Mouse (Mus musculus) neural tube, embryonic 11.5 days (tissue): ENCODE measurements around the gene Ptprj. TPM values are rescaled to one million over a fixed set of nuclear protein-coding genes. Genes with fewer than 3 reads are reported as not detected.
"Not testable (repeated sequence)": the region's sequence is repeated elsewhere in the genome, so short reads cannot be mapped to it uniquely, and the experiment has no call there.

Experiments used
- ATAC-seq: fragments of 200-750 bp; cut with Nextera tagmentation; 2 replicates; pipeline ENCODE4 v1.8.0; 2017; ENCODE audit warnings: moderate number of reproducible peaks, mild to moderate bottlenecking, moderate TSS enrichment, moderate library complexity; ENCODE audit not compliant: insufficient read depth, low FRiP score, low TSS enrichment
- DNase-seq: peaks from one replicate; pipeline ENCODE4 v3.0.0-alpha.2; 2015; ENCODE audit warnings: low spot score
- H3K27ac ChIP-seq: fragments of 300-500 bp; sonication (generic); 2 replicates; pipeline ENCODE4 v1.5.1; 2014; ENCODE audit warnings: low read depth, mild to moderate bottlenecking, low read length
- H3K27me3 ChIP-seq: fragments of 300-500 bp; sonication (generic); 2 replicates; pipeline ENCODE4 v1.6.1; 2014; ENCODE audit warnings: mild to moderate bottlenecking, low read length, mixed read lengths; ENCODE audit not compliant: control insufficient read depth, insufficient read depth
- H3K36me3 ChIP-seq: fragments of 300-500 bp; sonication (generic); 2 replicates; pipeline ENCODE4 v1.6.1; 2014; ENCODE audit warnings: mild to moderate bottlenecking, low read length, moderate library complexity, mixed read lengths; ENCODE audit not compliant: control insufficient read depth, insufficient read depth
- H3K4me1 ChIP-seq: fragments of 300-500 bp; sonication (generic); 2 replicates; pipeline ENCODE4 v1.6.1; 2014; ENCODE audit warnings: low read length, mixed read lengths; ENCODE audit not compliant: control insufficient read depth, insufficient read depth
- H3K4me2 ChIP-seq: fragments of 300-500 bp; sonication (generic); 2 replicates; pipeline ENCODE4 v1.6.1; 2014; ENCODE audit warnings: low read depth, mild to moderate bottlenecking, moderate library complexity
- H3K4me3 ChIP-seq: fragments of 300-500 bp; sonication (generic); 2 replicates; pipeline ENCODE4 v1.5.1; 2014; ENCODE audit warnings: low read depth, low read length
- H3K9ac ChIP-seq: fragments of 300-500 bp; sonication (generic); 2 replicates; pipeline ENCODE4 v1.6.1; 2014; ENCODE audit warnings: mild to moderate bottlenecking, low read length
- H3K9me3 ChIP-seq: fragments of 300-500 bp; sonication (generic); 2 replicates; pipeline ENCODE4 v1.6.1; 2016; ENCODE audit warnings: low read length; ENCODE audit not compliant: control insufficient read depth
- WGBS: fragments of 180-500 bp; shearing (Covaris S2); extraction: QIAGEN DNeasy Blood & Tissue Kit; methylation state at CpG from one replicate; pipeline ENCODE4 v1.1.7; 2014; 5-methylcytosine and 5-hydroxymethylcytosine counted together
- polyA plus RNA-seq: library from polyadenylated mRNA; unstranded; fragments of >200 nt; fragmentation: Nextera tagmentation; extraction: Ambion mirVana; gene quantifications from 2 replicates; pipeline ENCODE4 v1.2.1, GENCODE M21; 2014

The Ptprj gene
- polyA plus RNA-seq, 1 experiment from 2014 or later, result 3.7 TPM

- 74% methylated on average over 8 of the region's 8 CpGs for WGBS
- Histone ChIP-seq H3K9me3 (no peaks in the 10 kb centered on the region), H3K4me3 (no peak overlapping the region), H3K27ac (no peak overlapping the region), H3K9ac (no peak overlapping the region), H3K27me3 (no peaks in the 10 kb centered on the region), H3K4me2 (no peak overlapping the region), H3K36me3 (no peaks in the 10 kb centered on the region), H3K4me1 (no peaks in the 10 kb centered on the region)
- DNase-seq (no peak), ATAC-seq (no peak)
These were observed 5.9 kb downstream of the Ptprj start for GRCm38 (mm10) chr2:90574536-90574935.

GRCm38 (mm10) chr2:90573640-90574526 is 6.6 kb downstream of the Ptprj start:
- Histone ChIP-seq H3K4me2 (no peak overlapping the region), H3K27me3 (no peaks in the 10 kb centered on the region), H3K9me3 (no peaks in the 10 kb centered on the region), H3K27ac (no peak overlapping the region), H3K9ac (no peak overlapping the region), H3K36me3 (no peaks in the 10 kb centered on the region), H3K4me1 (no peaks in the 10 kb centered on the region), H3K4me3 (no peak overlapping the region)
- WGBS, result 78% methylated on average over 17 of the region's 17 CpGs
- ATAC-seq, result no peak
- no peak for DNase-seq

- DNase-seq (no peak), ATAC-seq (no peak)
- Histone ChIP-seq H3K4me1 (no peaks in the 10 kb centered on the region), H3K4me2 (no peak overlapping the region), H3K27me3 (no peaks in the 10 kb centered on the region), H3K27ac (no peak overlapping the region), H3K9ac (no peak overlapping the region), H3K4me3 (no peak overlapping the region), H3K9me3 (no peaks in the 10 kb centered on the region), H3K36me3 (no peaks in the 10 kb centered on the region)
- 51% methylated on average over 5 of the region's 5 CpGs for WGBS
These were observed 8.3 kb downstream of the Ptprj start for GRCm38 (mm10) chr2:90572126-90572525.

GRCm38 (mm10) chr2:90571399-90571798 is 9.0 kb downstream of the Ptprj start:
- not testable (repeated sequence) for H3K27ac ChIP-seq, H3K9ac ChIP-seq, DNase-seq, H3K4me1 ChIP-seq, H3K4me2 ChIP-seq, ATAC-seq, H3K27me3 ChIP-seq, H3K4me3 ChIP-seq, H3K9me3 ChIP-seq, H3K36me3 ChIP-seq
- 93% methylated on average over 6 of the region's 6 CpGs for WGBS

DNA sequence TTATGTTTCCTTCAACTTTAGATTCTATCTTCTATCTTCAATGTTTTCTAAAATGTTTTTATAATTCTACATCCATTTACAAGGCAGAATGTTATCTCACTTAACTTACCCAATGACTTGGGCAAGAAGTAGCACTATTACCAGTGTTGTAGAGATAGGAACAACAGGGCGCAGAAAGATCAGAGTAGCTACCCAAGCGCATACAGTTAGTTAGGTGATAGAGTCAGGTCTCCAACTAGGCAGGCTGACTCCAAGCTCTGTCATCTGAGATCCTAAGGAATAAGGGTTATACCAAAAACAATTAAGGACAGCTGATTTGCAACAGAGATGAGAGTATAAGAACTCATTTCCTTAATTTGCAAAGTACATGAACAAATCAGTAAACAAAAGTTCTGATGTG is 9.6 kb downstream of the Ptprj start:
- no peak for ATAC-seq
- H3K27me3 ChIP-seq, result no peaks in the 10 kb centered on the region
- no peak overlapping the region for H3K9ac ChIP-seq
- H3K9me3 ChIP-seq, result no peaks in the 10 kb centered on the region
- DNase-seq, result no peak
- no peak overlapping the region for H3K4me2 ChIP-seq
- no peak overlapping the region for H3K4me3 ChIP-seq
- no peak overlapping the region for H3K27ac ChIP-seq
- no peaks in the 10 kb centered on the region for H3K4me1 ChIP-seq
- H3K36me3 ChIP-seq, result no peaks in the 10 kb centered on the region
- WGBS, result 95% methylated on average over 2 of the region's 2 CpGs

GRCm38 (mm10) chr2:90570216-90570615 is 10.2 kb downstream of the Ptprj start:
- Histone ChIP-seq H3K4me3 (no peak overlapping the region), H3K27ac (no peak overlapping the region), H3K4me1 (no peaks in the 10 kb centered on the region), H3K9ac (no peak overlapping the region), H3K9me3 (no peaks in the 10 kb centered on the region), H3K4me2 (no peak overlapping the region), H3K27me3 (no peaks in the 10 kb centered on the region), H3K36me3 (no peaks in the 10 kb centered on the region)
- ATAC-seq (no peak), DNase-seq (no peak)
- 93% methylated on average over 10 of the region's 10 CpGs for WGBS

DNA sequence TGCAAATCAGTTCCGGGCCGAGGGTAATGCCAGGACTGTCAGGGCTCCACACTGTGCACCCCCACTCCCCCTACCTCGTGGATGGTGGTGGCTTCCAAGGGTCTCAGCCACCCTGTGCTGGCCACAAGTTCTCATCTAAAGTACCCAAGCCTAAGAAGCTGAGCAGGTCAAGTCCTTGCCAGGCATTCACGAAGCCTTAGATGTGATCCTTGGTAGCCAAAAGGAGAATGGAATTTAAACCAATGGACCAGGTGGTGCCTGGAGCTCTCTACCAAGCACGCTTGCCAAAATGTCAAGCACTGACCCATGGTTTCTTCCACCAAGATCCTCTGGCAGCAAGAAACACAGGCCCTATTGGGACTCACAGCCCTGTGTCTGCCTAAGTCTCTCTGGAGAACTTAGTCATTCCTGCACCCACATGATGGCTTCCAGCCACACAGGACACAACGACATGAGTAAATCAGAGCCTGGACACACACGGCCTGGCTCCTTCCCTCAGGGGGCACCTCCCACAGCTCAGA is 11.4 kb downstream of the Ptprj start:
- H3K9ac ChIP-seq, result no peak overlapping the region
- no peak for DNase-seq
- H3K4me1 ChIP-seq, result no peaks in the 10 kb centered on the region
- no peaks in the 10 kb centered on the region for H3K9me3 ChIP-seq
- no peak overlapping the region for H3K4me2 ChIP-seq
- WGBS, result 86% methylated on average over 7 of the region's 7 CpGs
- no peak for ATAC-seq
- no peaks in the 10 kb centered on the region for H3K36me3 ChIP-seq
- H3K27ac ChIP-seq, result no peak overlapping the region
- no peak overlapping the region for H3K4me3 ChIP-seq
- no peaks in the 10 kb centered on the region for H3K27me3 ChIP-seq

DNA sequence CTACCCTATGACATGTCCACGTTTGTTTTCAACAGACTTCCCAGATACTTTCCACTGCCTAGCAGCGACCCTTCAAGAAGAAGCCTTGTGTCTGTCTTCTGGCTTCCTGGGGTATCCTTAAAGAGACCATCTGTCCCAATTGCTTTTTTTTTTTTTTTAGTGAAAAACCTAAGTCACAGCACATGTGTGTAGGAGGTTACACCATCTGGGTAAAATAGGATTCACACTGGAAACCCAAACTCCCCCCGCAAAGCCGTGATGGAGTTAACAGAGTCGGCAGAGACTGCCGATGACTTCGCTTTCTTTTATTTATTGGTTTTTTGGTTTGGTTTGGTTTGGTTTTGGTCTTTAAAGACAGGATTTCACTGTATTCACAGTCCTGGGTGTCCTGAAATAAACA is 12.4 kb downstream of the Ptprj start:
- Histone ChIP-seq H3K27me3 (no peaks in the 10 kb centered on the region), H3K27ac (no peak overlapping the region), H3K9me3 (no peaks in the 10 kb centered on the region), H3K4me3 (no peak overlapping the region), H3K4me2 (no peak overlapping the region), H3K9ac (no peak overlapping the region), H3K36me3 (no peaks in the 10 kb centered on the region), H3K4me1 (no peaks in the 10 kb centered on the region)
- WGBS, result 87% methylated on average over 7 of the region's 7 CpGs
- no peak for DNase-seq
- ATAC-seq, result no peak
